Mouse (Mus musculus) retina, embryonic 14.5 days (tissue): Measurements from ENCODE around the gene Nxph1.

Experiments
- DNase-seq: peaks from one replicate; pipeline ENCODE4 v3.0.0-alpha.2; 2015; ENCODE audit warnings: low spot score

Nxph1 gene

DNA sequence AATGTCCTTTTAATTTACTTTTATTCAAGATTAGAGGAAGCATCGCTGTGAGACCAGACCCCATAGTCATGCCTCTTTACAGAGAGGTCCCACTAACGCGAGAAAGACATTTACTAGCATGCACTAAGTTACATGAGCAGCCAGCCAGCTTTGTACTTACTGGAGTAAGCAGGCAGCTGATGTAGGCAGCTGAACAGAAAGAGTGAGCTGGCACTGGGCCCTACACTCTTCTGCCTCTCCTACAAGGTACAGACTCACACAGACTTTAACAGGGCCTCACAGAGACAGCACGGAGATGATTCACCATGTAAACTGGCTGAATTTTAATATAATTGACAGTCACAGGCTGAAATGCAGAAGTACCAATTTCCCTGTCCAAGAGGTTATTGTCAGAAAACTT lies 11.6 kb downstream of the Nxph1 start:
- DNase-seq = no peak

GRCm38 (mm10) chr6:8970576-8970975 lies 22.3 kb downstream of the Nxph1 start:
- no peak for DNase-seq

DNA sequence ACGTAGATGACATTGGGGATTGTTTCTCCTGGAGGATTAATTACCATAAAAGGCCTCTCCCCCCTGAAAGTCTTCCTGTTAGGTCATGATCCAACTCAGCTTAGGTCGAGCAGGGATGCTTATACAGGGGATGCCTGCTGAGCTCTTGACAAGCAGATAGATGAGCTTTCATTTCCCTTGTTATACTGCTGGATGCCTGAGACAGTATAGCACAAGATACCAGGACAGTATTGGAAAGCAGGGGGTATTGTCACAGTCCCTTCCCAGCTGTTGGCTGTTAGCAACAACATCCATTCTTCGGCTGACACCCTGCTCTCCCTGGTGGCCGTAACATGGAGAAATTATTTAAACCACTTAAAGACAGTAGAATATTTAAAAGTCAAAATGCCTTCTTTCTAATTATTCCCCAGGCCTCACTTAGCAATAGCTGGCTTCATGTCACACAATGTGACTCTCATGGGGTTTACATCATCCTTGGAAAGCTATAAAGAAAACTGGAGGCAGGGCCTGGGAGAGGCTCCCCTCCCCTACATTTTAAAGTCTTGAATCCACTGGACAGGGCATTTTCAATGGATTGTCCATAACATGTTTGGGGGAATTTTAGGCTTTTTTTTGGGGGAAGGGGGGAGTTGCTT lies 31.1 kb downstream of the Nxph1 start:
- DNase-seq = no peak

- DNase-seq = no peak
These were observed 48.2 kb downstream of the Nxph1 start for GRCm38 (mm10) chr6:8996301-8996943.

DNA sequence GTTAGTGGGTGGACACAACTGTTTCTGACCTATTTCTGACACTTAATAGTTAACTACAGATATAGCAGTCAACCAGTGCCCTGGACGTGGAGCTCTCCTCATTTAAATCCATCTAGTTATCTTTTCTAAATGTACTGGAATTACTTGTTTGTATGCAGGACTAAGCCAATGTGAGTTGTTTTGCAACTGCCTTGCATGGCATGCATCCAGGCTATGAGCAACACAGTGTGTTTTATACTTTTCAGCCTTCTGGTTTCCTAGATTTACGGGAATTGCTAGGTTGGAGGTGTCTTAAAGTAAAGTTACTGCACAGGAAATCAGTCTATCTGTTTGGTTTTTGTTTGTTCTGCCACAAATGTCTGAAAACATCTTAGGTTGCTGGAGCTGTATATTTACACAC lies 49.1 kb downstream of the Nxph1 start:
- no peak for DNase-seq

DNA sequence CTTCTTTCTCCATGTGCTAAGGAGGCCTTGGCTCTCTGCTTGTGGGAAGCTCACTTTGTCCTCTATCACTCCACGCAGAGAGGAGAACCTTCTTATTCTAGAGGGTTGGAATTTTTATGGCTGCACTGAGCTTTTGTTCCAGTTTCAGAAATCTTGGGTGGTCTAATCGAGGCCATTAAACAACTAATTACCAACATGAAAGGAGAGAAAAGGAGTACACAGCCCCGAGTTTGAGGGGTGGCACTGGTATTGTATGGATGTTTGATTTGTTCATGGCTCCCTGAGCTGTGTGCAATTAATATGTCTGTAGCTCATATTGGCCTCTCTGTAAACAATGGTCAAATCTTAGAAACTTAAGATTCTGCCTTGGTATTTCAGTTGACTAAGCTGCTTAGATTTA lies 54.5 kb downstream of the Nxph1 start:
- peak; percentile 9 for DNase-seq

GRCm38 (mm10) chr6:9026631-9027030 lies 78.4 kb downstream of the Nxph1 start:
- DNase-seq = no peak

GRCm38 (mm10) chr6:9027146-9027545 lies 78.9 kb downstream of the Nxph1 start:
- DNase-seq = no peak

DNA sequence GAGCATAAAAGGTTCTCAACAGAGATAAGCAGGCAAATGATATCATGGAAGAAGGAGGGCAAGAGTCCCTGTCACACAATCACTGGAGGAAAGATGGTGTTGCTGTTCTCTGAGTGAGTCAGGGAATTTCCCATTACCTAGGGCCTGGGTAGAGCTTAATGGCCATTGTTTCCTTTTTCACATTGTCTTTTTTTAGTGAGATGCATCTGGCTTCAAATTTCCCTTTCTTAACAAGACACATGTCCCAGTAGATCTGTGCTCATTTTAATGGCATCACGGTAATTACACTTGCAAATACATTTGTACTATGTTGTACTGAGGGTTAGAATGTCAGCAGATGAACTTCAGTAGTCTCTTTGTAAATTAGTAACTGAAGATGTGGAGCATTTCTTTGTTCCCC lies 80.3 kb downstream of the Nxph1 start:
- DNase-seq = no peak

DNA sequence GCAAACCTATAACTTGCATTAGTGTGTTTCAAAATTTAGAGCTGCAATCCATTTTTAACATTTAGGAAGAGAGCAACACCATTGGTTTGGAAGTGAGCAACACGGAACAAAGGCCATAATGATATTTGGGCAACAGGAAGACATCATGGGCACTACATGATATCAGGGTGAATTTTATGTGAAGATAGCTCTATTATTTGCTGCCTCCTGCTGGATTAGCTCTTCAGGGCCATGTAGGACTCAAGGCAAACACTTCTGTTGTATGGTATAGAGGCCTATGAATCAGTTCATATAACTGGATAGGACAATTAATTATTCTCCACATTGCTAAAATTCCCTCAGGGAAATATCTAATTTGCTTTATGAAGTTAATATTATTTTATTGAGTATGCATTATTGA lies 91.1 kb downstream of the Nxph1 start:
- DNase-seq = no peak

GRCm38 (mm10) chr6:9040991-9041390 lies 92.8 kb downstream of the Nxph1 start:
- no peak for DNase-seq

DNA sequence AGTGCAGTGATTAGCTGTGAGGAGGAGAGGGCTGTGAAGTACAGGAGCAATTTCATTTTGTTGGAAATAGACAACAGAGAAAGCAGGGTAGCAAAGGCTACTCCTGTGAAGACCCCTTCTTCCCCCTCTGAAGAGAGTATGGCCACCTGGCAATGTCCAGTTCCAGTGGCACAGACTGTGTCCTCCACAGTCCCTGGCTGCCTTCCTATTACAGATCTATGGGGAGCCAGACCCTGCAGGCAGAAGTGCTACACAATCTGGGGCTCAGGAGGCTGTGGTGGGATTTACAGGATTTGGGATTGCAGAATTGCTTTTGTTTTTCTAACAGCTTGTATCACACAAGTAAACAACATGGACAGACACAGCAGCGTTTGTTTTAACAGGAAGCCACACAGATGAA lies 94.2 kb downstream of the Nxph1 start:
- DNase-seq = no peak

DNA sequence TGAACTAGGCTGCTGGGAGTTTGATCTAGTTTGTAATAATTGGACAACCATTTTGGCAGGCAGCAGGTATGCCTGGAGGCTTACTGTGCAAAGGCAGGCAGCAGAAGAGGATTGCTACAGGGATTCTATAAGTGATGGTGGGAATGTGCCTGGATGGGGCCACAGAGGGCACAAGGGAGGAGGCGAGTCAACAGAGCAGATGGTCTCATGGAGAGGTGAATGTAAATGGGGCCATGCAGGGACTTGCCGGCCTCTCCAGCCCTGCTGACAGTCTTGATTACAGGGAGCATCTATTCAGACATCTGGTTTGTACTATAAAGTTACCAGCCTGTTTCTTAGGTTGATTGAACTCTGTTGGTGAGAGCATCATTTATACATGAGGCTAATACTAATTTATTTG lies 98.6 kb downstream of the Nxph1 start:
- DNase-seq = no peak

DNA sequence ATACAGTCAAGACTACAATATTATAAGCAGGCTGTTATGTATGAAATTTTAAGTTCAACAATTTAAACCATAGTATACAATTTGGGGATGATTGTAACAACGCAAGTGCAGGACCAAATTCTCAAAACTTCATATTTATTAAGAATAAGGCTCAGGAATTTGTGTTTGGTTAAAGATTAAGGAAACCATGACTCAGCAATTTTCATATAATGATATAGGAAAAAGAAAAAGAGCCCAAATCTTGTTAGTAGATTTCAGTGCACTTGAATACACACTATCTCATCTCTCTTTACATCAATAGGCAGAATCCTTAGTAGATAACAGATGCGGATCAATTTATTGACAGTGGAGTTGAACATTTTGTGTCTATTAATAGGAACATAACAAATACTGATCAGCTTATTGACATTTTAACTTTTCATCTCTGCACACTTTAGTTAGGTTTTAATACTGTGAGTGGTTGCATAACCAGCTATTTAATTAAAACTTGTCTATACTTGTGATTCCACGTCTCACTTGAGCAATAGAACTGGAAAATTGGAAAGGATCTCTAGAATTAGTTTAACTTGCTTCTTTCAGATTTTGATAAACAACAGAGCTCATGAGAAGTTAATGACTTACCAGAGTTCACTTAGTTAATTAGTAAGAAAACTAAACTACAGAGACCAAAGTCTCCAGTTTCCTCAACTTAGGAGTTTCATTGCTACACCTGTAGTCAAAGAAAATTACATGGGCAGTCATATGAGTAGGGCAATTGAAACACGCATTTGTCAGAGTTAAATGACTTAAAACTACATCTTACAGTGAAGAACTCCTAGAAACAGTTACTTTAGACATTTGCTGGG lies 113.3 kb downstream of the Nxph1 start:
- DNase-seq = no peak

DNA sequence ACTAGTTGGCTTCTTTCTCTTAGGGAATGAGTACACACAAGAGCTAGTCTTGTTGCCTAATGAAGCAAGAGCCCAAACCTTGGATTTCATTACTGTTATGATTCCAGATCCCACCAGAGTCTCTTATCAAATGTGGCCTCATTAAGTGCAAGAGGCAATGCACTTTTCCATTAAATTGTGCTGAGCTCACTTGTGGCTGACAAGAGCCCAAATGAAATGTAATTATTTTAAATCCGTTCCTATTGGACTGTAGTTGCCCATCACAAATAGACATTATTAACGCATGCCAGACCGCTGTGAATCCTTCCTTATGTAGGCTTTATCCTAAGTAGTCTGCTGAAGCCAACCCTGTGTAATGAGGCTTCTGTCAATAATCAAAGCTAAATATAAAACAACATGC lies 118.2 kb downstream of the Nxph1 start:
- peak; percentile 76 for DNase-seq

DNA sequence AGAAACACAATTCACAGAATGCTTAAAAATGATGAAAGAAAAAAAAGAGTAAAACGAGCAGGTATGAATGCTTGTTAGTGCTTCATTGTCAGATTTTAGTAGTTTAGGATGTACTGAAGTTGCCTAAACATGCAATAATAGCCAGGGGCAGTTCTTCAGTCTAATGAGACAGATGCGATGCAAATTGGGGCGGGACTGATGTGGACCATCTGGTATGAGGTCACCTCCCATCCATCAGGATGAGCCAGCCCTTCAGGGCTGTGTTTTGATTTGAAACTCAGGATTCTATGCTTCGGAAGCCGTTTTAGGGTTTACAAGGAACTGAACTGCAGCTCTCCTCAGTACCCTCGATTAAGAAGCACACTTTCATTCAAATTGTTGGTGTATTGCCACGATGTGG lies 121.7 kb downstream of the Nxph1 start:
- DNase-seq = peak; percentile 34

GRCm38 (mm10) chr6:9076463-9076862 lies 128.2 kb downstream of the Nxph1 start:
- DNase-seq = no peak

DNA sequence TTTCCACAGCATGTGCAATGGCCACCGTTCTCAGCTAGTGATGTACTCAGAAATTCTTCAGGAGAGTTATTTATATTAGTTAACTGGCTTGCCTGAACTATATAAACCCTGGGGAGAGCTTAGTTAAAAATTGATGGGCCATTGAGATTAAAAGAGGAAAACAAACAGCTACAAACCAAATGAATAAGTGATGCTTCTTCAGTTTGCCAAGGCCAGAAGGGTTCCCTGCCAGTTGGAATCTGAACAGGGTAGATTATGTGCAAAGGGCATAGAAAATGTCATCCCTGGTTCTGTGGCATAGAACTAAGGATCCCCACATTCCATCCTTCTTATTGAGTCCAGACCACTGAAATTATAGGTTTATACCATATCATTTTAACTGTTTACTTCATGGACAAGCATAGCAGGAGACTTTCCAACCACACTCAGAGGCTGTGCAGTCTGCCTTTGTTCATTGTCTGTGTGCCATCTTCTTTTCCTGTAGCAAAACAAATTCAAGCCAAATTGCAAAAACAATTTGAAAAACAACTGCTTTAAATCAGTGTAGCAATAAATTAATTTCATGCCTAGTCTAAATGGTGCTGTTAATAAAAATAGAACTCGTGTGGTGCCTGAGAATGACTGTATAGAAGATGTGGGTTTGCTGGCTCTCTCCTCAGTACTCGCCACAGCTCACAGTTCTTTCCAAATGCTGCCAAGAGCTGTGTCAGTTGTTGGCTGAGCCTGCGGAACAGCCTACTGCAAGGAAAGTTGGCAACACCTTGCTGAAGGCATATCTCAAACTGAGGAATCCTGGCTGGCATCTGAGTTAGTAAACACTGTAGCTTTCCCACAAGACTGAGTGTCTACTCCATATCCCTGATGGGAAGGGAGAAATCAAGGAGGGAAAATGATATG lies 129.8 kb downstream of the Nxph1 start:
- DNase-seq = no peak

GRCm38 (mm10) chr6:9083851-9084250 lies 135.6 kb downstream of the Nxph1 start:
- no peak for DNase-seq

DNA sequence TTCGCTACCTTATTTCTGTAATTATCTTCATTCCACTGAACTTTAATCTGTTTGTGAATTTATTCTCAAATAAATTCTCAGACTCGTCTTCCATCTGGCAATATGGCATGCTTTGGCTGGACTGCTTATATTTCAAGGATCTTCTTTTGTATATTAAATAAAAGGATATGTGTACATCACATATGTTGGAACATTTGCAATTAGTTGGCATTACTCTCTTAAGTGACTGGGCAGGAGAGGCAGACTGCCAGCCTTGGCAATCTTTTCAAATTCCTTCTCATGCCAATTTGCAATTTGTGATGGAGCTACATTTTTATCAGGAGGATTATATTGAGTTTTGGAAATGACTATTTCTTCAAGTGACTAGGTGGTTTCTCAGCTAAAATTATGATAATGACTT lies 149.1 kb downstream of the Nxph1 start:
- no peak for DNase-seq

DNA sequence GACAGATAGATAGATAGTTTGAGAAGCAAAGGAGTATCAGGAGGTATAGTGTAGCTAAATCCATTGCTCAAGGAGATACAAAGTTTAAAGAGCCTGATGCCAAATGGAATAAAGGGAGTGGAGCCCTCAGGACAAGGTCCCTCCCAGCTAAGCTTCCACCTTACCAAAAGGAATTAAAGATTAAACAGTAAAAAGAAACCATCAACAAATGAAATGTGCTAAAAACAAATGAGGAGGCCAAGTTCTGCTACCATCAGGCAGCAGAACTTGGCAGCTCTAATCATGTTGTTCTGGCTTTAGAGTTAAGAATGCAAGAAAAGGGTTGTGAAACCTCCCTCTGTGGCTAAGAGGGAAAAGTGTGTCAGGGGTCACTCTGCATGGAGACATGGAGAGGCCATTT lies 159.1 kb downstream of the Nxph1 start:
- DNase-seq = no peak

DNA sequence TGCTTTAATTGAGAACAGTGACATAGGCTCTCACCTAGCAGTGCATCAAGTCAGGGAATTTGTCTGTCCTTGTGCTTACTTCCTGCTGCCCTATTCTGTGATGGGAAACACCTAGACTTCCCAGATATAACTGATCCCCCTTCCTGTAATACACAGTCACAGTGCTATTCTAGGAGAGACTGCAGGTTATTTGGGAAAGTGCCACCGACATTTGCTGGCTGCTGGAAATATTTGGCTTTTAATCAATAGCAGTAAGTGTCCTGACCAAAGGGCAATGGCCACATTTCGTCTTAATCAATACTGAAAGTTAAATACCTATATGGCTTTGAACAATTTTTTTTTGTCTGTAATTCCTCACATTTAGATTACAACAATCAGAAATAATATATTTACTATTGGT lies 170.9 kb downstream of the Nxph1 start:
- DNase-seq = no peak
